Mouse (Mus musculus) liver, postnatal 0 days (tissue): Measurements from ENCODE around the gene Lrrc9.

ENCODE experiments used
- CTCF ChIP-seq: sonication (generic); IDR thresholded peaks from 2 replicates; pipeline ENCODE4 v1.5.1; 2016; ENCODE audit warnings: antibody characterized with exemption, low read depth
- EP300 ChIP-seq: IDR thresholded peaks from 2 replicates; pipeline ENCODE4 v1.6.1; 2016; ENCODE audit warnings: antibody characterized with exemption, low read depth, mild to moderate bottlenecking

- TF ChIP-seq CTCF (no peak), EP300 (no peak)
Observed at GRCm38 (mm10) chr12:72441839-72442576, at the start of gene Lrrc9.
